Mouse (Mus musculus) lung, adult 2 months (tissue): ENCODE results near the gene Strn.

Source experiments
- CTCF ChIP-seq: fragments of 200-500 bp; IDR thresholded peaks from 2 replicates; pipeline ENCODE4 v1.5.1; 2011; ENCODE audit warnings: mild to moderate bottlenecking, low read length, control low read depth; ENCODE audit not compliant: insufficient read depth
- POLR2A ChIP-seq: fragments of 200-500 bp; IDR thresholded peaks from 2 replicates; pipeline ENCODE4 v1.6.1; 2011; ENCODE audit warnings: low read depth, mild to moderate bottlenecking, control low read depth, low read length, borderline replicate concordance; ENCODE audit errors: extremely low read depth

- TF ChIP-seq CTCF (no peak), POLR2A (no peak)
These were observed 41.8 kb upstream of the Strn start for GRCm38 (mm10) chr17:78778765-78779164.
